Mouse (Mus musculus): ENCODE measurements around the gene Cyba.

The Cyba gene

GRCm38 (mm10) chr8:122432443-122433268 lies at the start of gene Cyba:
TSS of gene Cyba (minus strand) at chr8:122432930.
- peak; percentile 63 to 70 for DNase-seq (ENCODE audit: low spot score in 2 of 2)

- DNase-seq (ENCODE audit: low spot score in 2 of 2) = no peak
Measured at GRCm38 (mm10) chr8:122482448-122482847, 49.7 kb upstream of the Cyba start.

- DNase-seq (ENCODE audit: low spot score in 2 of 2) = peak; percentile 80 to 87
Measured at GRCm38 (mm10) chr8:122475580-122476320, 43.0 kb upstream of the Cyba start, which contains the start of the genes Rnf166 and Ctu2. TSS of gene Rnf166 (minus strand) at chr8:122476064. TSS of gene Ctu2 (plus strand) at chr8:122476143.

GRCm38 (mm10) chr8:122474951-122475560 lies 42.3 kb upstream of the Cyba start:
- peak in 1 of 2 experiments; percentile 41 for DNase-seq (ENCODE audit: low spot score in 2 of 2)

- DNase-seq (ENCODE audit: low spot score in 2 of 2) = no peak
Measured at GRCm38 (mm10) chr8:122473911-122474421, 41.2 kb upstream of the Cyba start.

- no peak for DNase-seq (ENCODE audit: low spot score in 2 of 2)
Measured at GRCm38 (mm10) chr8:122470691-122471090, 38.0 kb upstream of the Cyba start.

GRCm38 (mm10) chr8:122469965-122470364 lies 37.2 kb upstream of the Cyba start:
- DNase-seq (ENCODE audit: low spot score in 2 of 2) = no peak

- DNase-seq (ENCODE audit: low spot score in 2 of 2) = no peak
Measured at GRCm38 (mm10) chr8:122469407-122469806, 36.7 kb upstream of the Cyba start.

GRCm38 (mm10) chr8:122467816-122468215 lies 35.1 kb upstream of the Cyba start:
- no peak for DNase-seq (ENCODE audit: low spot score in 2 of 2)

- DNase-seq (ENCODE audit: low spot score in 2 of 2) = no peak
Measured at GRCm38 (mm10) chr8:122464985-122465384, 32.3 kb upstream of the Cyba start.

- DNase-seq (ENCODE audit: low spot score in 2 of 2) = peak in 1 of 2 experiments; percentile 45
Measured at GRCm38 (mm10) chr8:122463651-122464640, 31.2 kb upstream of the Cyba start.

GRCm38 (mm10) chr8:122462510-122462909 lies 29.8 kb upstream of the Cyba start:
- DNase-seq (ENCODE audit: low spot score in 2 of 2) = no peak

GRCm38 (mm10) chr8:122461473-122462148 lies 28.9 kb upstream of the Cyba start:
- no peak for DNase-seq (ENCODE audit: low spot score in 2 of 2)

- peak; percentile 65 to 76 for DNase-seq (ENCODE audit: low spot score in 2 of 2)
Measured at GRCm38 (mm10) chr8:122460524-122461472, 28.1 kb upstream of the Cyba start, which contains the start of gene Snai3. TSS of gene Snai3 (minus strand) at chr8:122460733.

GRCm38 (mm10) chr8:122459990-122460389 lies 27.3 kb upstream of the Cyba start:
- DNase-seq (ENCODE audit: low spot score in 2 of 2) = no peak

- no peak for DNase-seq (ENCODE audit: low spot score in 2 of 2)
Measured at GRCm38 (mm10) chr8:122459218-122459900, 26.6 kb upstream of the Cyba start.

- DNase-seq (ENCODE audit: low spot score in 2 of 2) = peak; percentile 41 to 59
Measured at GRCm38 (mm10) chr8:122457171-122457570, 24.4 kb upstream of the Cyba start.

- no peak for DNase-seq (ENCODE audit: low spot score in 2 of 2)
Measured at GRCm38 (mm10) chr8:122454409-122454808, 21.7 kb upstream of the Cyba start.
